Mouse (Mus musculus) cerebellum, adult 2 months (tissue): ENCODE measurements at regions not wholly inside any gene's neighbourhood (a gene's known extent, or its start where the extent isn't known, plus 50 kb on each side); places are given as distances from the start of the nearest gene placed in this dataset.

Source experiments
- CTCF ChIP-seq: fragments of 200-500 bp; IDR thresholded peaks from 2 replicates; pipeline ENCODE4 v1.5.1; 2011; ENCODE audit warnings: low read depth, mild to moderate bottlenecking, control low read depth, low read length, moderate library complexity, borderline replicate concordance; ENCODE audit not compliant: insufficient read depth
- POLR2A ChIP-seq: fragments of 200-500 bp; IDR thresholded peaks from 2 replicates; pipeline ENCODE4 v1.6.1; 2011; ENCODE audit warnings: low read length, control low read depth, borderline replicate concordance; ENCODE audit not compliant: insufficient read depth

GRCm38 (mm10) chr3:54981488-54981887 lies 65.8 kb upstream of the Sertm1 start:
- TF ChIP-seq CTCF (no peak), POLR2A (no peak)
